Mouse (Mus musculus) CH12.LX (cell line): ENCODE measurements around the gene Gm10837. TPM values are rescaled to one million over a fixed set of nuclear protein-coding genes. Genes with fewer than 3 reads are reported as not detected.

Experiments
- DNase-seq: peaks from one replicate; pipeline ENCODE4 v3.0.0-alpha.2; 2013; ENCODE audit errors: extremely low read depth
- H3K27ac ChIP-seq: 2 replicates; pipeline ENCODE4 v1.5.1; 2012; ENCODE audit warnings: low read depth, mild to moderate bottlenecking, control low read depth, moderate library complexity; ENCODE audit not compliant: insufficient read depth
- H3K27me3 ChIP-seq: replicated peaks from 2 replicates; pipeline ENCODE3; 2012; ENCODE audit warnings: inconsistent platforms
- H3K36me3 ChIP-seq, 2 experiments: replicated peaks in 1 of 2; 2 replicates each; pipeline versions ENCODE3 to v1.6.1; 2012; ENCODE audit warnings: inconsistent platforms in 1 of 2, low read length in 1 of 2, mild to moderate bottlenecking in 1 of 2, mixed read lengths in 1 of 2, moderate library complexity in 1 of 2; ENCODE audit not compliant: control insufficient read depth in 1 of 2, insufficient read depth in 1 of 2
- H3K4me1 ChIP-seq, 2 experiments: 2 replicates each; pipeline ENCODE4 v1.6.1; 2012; ENCODE audit warnings: inconsistent platforms in 1 of 2, moderate library complexity in 1 of 2; ENCODE audit not compliant: insufficient read depth in 2 of 2, control insufficient read depth in 1 of 2
- H3K4me2 ChIP-seq: 2 replicates; pipeline ENCODE4 v1.6.1; 2012; ENCODE audit warnings: low read depth, mild to moderate bottlenecking, control low read depth; ENCODE audit not compliant: poor library complexity, insufficient read depth, severe bottlenecking
- H3K4me3 ChIP-seq, 3 experiments: fragments of 150-350 bp in 1 of 3; sonication (generic) in 1 of 3; replicated peaks in 1 of 3; 2 replicates each; pipeline versions ENCODE3 to v1.5.1; 2011 to 2012; ENCODE audit warnings: low read depth in 2 of 3, low read length in 2 of 3, mild to moderate bottlenecking in 2 of 3, moderate library complexity in 2 of 3, control low read depth in 1 of 3, improper control_type of control experiment in 1 of 3, inconsistent platforms in 1 of 3, mixed read lengths in 1 of 3; ENCODE audit not compliant: poor library complexity in 1 of 3
- H3K79me2 ChIP-seq: replicated peaks from 2 replicates; pipeline ENCODE4 v1.6.1; 2012; ENCODE audit warnings: mild to moderate bottlenecking, moderate library complexity; ENCODE audit not compliant: control insufficient read depth, poor library complexity, insufficient read depth, severe bottlenecking; ENCODE audit errors: extremely low read depth
- H3K9ac ChIP-seq: 2 replicates; pipeline ENCODE4 v1.6.1; 2012; ENCODE audit warnings: low read depth, mild to moderate bottlenecking, control low read depth, moderate library complexity; ENCODE audit not compliant: insufficient read depth
- H3K9me3 ChIP-seq: replicated peaks from 2 replicates; pipeline ENCODE3; 2012; ENCODE audit warnings: low read length, inconsistent platforms, mixed read lengths
- BHLHE40 ChIP-seq: IDR thresholded peaks from 2 replicates; pipeline ENCODE4 v1.6.1; 2011; ENCODE audit warnings: mild to moderate bottlenecking, low read depth, low read length, improper control_type of control experiment
- CHD2 ChIP-seq: IDR thresholded peaks from 2 replicates; pipeline ENCODE4 v1.6.1; 2011; ENCODE audit warnings: low read length, improper control_type of control experiment
- ELF1 ChIP-seq: IDR thresholded peaks from 2 replicates; pipeline ENCODE4 v1.6.1; 2014; ENCODE audit warnings: low read depth, mild to moderate bottlenecking, inconsistent platforms, low read length, improper control_type of control experiment
- ETS1 ChIP-seq: conservative IDR thresholded peaks from 2 replicates; pipeline ENCODE4 v1.6.1; 2012; ENCODE audit warnings: low read depth, mild to moderate bottlenecking, inconsistent platforms, low read length, improper control_type of control experiment, moderate library complexity
- GABPA ChIP-seq: IDR thresholded peaks from 2 replicates; pipeline ENCODE4 v1.6.1; 2012; ENCODE audit warnings: low read depth, low read length, improper control_type of control experiment, inconsistent platforms; ENCODE audit not compliant: insufficient replicate concordance
- IRF4 ChIP-seq: IDR thresholded peaks from 2 replicates; pipeline ENCODE4 v1.6.1; 2014; ENCODE audit warnings: low read depth, mild to moderate bottlenecking, inconsistent platforms, low read length, improper control_type of control experiment
- JUN ChIP-seq: IDR thresholded peaks from 2 replicates; pipeline ENCODE4 v1.6.1; 2011; ENCODE audit warnings: low read depth, mild to moderate bottlenecking, low read length, improper control_type of control experiment, moderate library complexity; ENCODE audit not compliant: insufficient read depth
- JUND ChIP-seq: conservative IDR thresholded peaks from 2 replicates; pipeline ENCODE4 v1.6.1; 2011; ENCODE audit warnings: low read depth, low read length, improper control_type of control experiment
- KAT2A ChIP-seq: IDR thresholded peaks from 2 replicates; pipeline ENCODE4 v1.6.1; 2012; ENCODE audit warnings: low read length, improper control_type of control experiment, inconsistent platforms; ENCODE audit not compliant: insufficient replicate concordance
- MAFK ChIP-seq: IDR thresholded peaks from 2 replicates; pipeline ENCODE4 v1.6.1; 2011; ENCODE audit warnings: low read length, improper control_type of control experiment; ENCODE audit not compliant: insufficient replicate concordance
- MAX ChIP-seq: IDR thresholded peaks from 2 replicates; pipeline ENCODE4 v1.6.1; 2011; ENCODE audit warnings: low read length, improper control_type of control experiment
- MAZ ChIP-seq: IDR thresholded peaks from 2 replicates; pipeline ENCODE4 v1.6.1; 2012; ENCODE audit warnings: low read depth, mild to moderate bottlenecking, inconsistent platforms, low read length, improper control_type of control experiment, moderate library complexity
- MEF2A ChIP-seq: IDR thresholded peaks from 2 replicates; pipeline ENCODE4 v1.6.1; 2014; ENCODE audit warnings: low read depth, mild to moderate bottlenecking, inconsistent platforms, low read length, improper control_type of control experiment, borderline replicate concordance
- MYC ChIP-seq: IDR thresholded peaks from 2 replicates; pipeline ENCODE4 v1.6.1; 2011; ENCODE audit warnings: low read depth, mild to moderate bottlenecking, improper control_type of control experiment, low read length
- NELFE ChIP-seq: IDR thresholded peaks from 2 replicates; pipeline ENCODE4 v1.6.1; 2011; ENCODE audit warnings: low read depth, low read length, improper control_type of control experiment
- PAX5 ChIP-seq: IDR thresholded peaks from 2 replicates; pipeline ENCODE4 v1.6.1; 2012; ENCODE audit warnings: low read length, inconsistent platforms, mixed read lengths
- POLR2AphosphoS2 ChIP-seq: IDR thresholded peaks from 2 replicates; pipeline ENCODE4 v1.6.1; 2011; ENCODE audit warnings: low read depth, low read length, improper control_type of control experiment
- RAD21 ChIP-seq: IDR thresholded peaks from 2 replicates; pipeline ENCODE4 v1.6.1; 2011; ENCODE audit warnings: low read depth, mild to moderate bottlenecking, low read length, improper control_type of control experiment, moderate library complexity
- RCOR1 ChIP-seq: conservative IDR thresholded peaks from 2 replicates; pipeline ENCODE4 v1.6.1; 2012; ENCODE audit warnings: low read depth, mild to moderate bottlenecking, inconsistent platforms, low read length, improper control_type of control experiment
- SIN3A ChIP-seq: IDR thresholded peaks from 2 replicates; pipeline ENCODE4 v1.6.1; 2012; ENCODE audit warnings: low read length, improper control_type of control experiment, inconsistent platforms
- SMC3 ChIP-seq: IDR thresholded peaks from 2 replicates; pipeline ENCODE4 v1.6.1; 2011; ENCODE audit warnings: low read depth, low read length, improper control_type of control experiment
- TBP ChIP-seq: conservative IDR thresholded peaks from 2 replicates; pipeline ENCODE4 v1.6.1; 2011; ENCODE audit warnings: low read depth, low read length, improper control_type of control experiment
- TCF12 ChIP-seq: IDR thresholded peaks from 2 replicates; pipeline ENCODE4 v1.6.1; 2014; ENCODE audit warnings: low read depth, mild to moderate bottlenecking, inconsistent platforms, low read length, improper control_type of control experiment
- UBTF ChIP-seq: IDR thresholded peaks from 2 replicates; pipeline ENCODE4 v1.6.1; 2012; ENCODE audit warnings: low read depth, mild to moderate bottlenecking, inconsistent platforms, low read length, improper control_type of control experiment, moderate library complexity
- USF2 ChIP-seq: conservative IDR thresholded peaks from 2 replicates; pipeline ENCODE4 v1.6.1; 2011; ENCODE audit warnings: low read depth, low read length, improper control_type of control experiment
- ZC3H11A ChIP-seq: IDR thresholded peaks from 2 replicates; pipeline ENCODE4 v1.6.1; 2012; ENCODE audit warnings: low read depth, mild to moderate bottlenecking, inconsistent platforms, low read length, improper control_type of control experiment
- ZKSCAN1 ChIP-seq: IDR thresholded peaks from 2 replicates; pipeline ENCODE4 v1.6.1; 2012; ENCODE audit warnings: low read depth, inconsistent platforms, low read length, improper control_type of control experiment, borderline replicate concordance
- ZMIZ1 ChIP-seq: IDR thresholded peaks from 2 replicates; pipeline ENCODE4 v1.6.1; 2012; ENCODE audit warnings: low read depth, mild to moderate bottlenecking, inconsistent platforms, low read length, improper control_type of control experiment
- ZNF384 ChIP-seq: IDR thresholded peaks from 2 replicates; pipeline ENCODE4 v1.6.1; 2012; ENCODE audit warnings: low read depth, low read length, improper control_type of control experiment, inconsistent platforms
- dilution Hi-C: fragments of 300-500 bp; cut with MboI; formaldehyde crosslinking; loops from 2 replicates; pipeline ENCODE4 v1.14.3; 2020; ENCODE audit warnings: low sequenced_read_pairs; ENCODE audit not compliant: extremely low pct_unique_long_range_greater_than_20kb, extremely low pct_ligation_motif_present
- in situ Hi-C: fragments of 300-500 bp; cut with MboI; formaldehyde crosslinking; loops from 3 replicates; pipeline ENCODE4 v1.14.3; 2019; ENCODE audit warnings: low sequenced_read_pairs, low pct_ligation_motif_present, low pct_unique_long_range_greater_than_20kb, mixed read lengths
- polyA plus RNA-seq: library from polyadenylated mRNA; unstranded; fragments of >175 nt; gene quantifications from 2 replicates; pipeline ENCODE4 v1.2.1, GENCODE M21; 2012; ENCODE audit warnings: low read depth; ENCODE audit not compliant: insufficient read length
- total RNA-seq, 2 experiments: library from RNA; depleted of rRNA; stranded (reverse); fragments of 300-350 nt in 1 of 2; fragments of >200 nt in 1 of 2; gene quantifications; 2 replicates each; pipeline ENCODE4 v1.2.3; 2012 to 2014

Gm10837 gene
- total and polyA plus RNA-seq, 3 experiments, result not detected

- no peak overlapping the region for H3K27ac ChIP-seq
- H3K4me1 ChIP-seq, result peaks cover 0 to 7% of the 10 kb centered on the region in 2 experiments; a peak in 1 of 4 replicates
- dilution Hi-C loops, result no loop called here
- no peak for DNase-seq
- H3K36me3 ChIP-seq, result no peaks in the 10 kb centered on the region
- no peaks in the 10 kb centered on the region for H3K27me3 ChIP-seq
- peak overlapping the region; percentile 34 for H3K4me2 ChIP-seq
- H3K4me3 ChIP-seq, result peak overlapping the region in 1 of 3 experiments; percentile 68
- in situ Hi-C loops, result no loop called here
- no peak overlapping the region for H3K9ac ChIP-seq
- TF ChIP-seq ZC3H11A, result no peak
- no peak for TF ChIP-seq TBP
- no peak for TF ChIP-seq MAZ
- TF ChIP-seq ZMIZ1, result no peak
- no peak for TF ChIP-seq ZNF384
- TF ChIP-seq GABPA, result no peak
- no peak for TF ChIP-seq SIN3A
- TF ChIP-seq CHD2, result no peak
- TF ChIP-seq PAX5, result no peak
- no peak for TF ChIP-seq RAD21
- TF ChIP-seq TCF12, result no peak
- TF ChIP-seq UBTF, result no peak
- TF ChIP-seq RCOR1, result no peak
- no peak for TF ChIP-seq IRF4
- TF ChIP-seq MYC, result no peak
- TF ChIP-seq BHLHE40, result no peak
- TF ChIP-seq POLR2AphosphoS2, result no peak
- no peak for TF ChIP-seq KAT2A
- H3K9me3 ChIP-seq, result peaks cover 6% of the 10 kb centered on the region
- H3K79me2 ChIP-seq, result no peaks in the 10 kb centered on the region; the same call in 1 of the 2 replicates
These were observed 24.4 kb upstream of the Gm10837 start for GRCm38 (mm10) chr14:122465931-122466490.

GRCm38 (mm10) chr14:122466756-122467362 lies 23.5 kb upstream of the Gm10837 start:
- peaks cover 0 to 3% of the 10 kb centered on the region in 2 experiments; a peak in 1 of 4 replicates for H3K4me1 ChIP-seq

More at GRCm38 (mm10) chr14:122466756-122467362, 23.5 kb upstream of the Gm10837 start:
- no peaks in the 10 kb centered on the region; the same call in 1 of the 2 replicates for H3K79me2 ChIP-seq
- TF ChIP-seq JUND (no peak), MAFK (no peak), MAZ (no peak), CHD2 (no peak), SIN3A (no peak), NELFE (no peak), PAX5 (no peak), SMC3 (no peak), ETS1 (no peak), ZKSCAN1 (no peak), ELF1 (no peak), JUN (no peak), MAX (no peak), TBP (no peak), MEF2A (no peak), USF2 (no peak)
- H3K4me2 ChIP-seq, result no peak overlapping the region
- no peaks in the 10 kb centered on the region for H3K36me3 ChIP-seq
- H3K4me3 ChIP-seq, result no peak overlapping the region
- DNase-seq, result no peak
- dilution Hi-C loops (no loop called here), in situ Hi-C loops (no loop called here)
- no peak overlapping the region for H3K27ac ChIP-seq
- no peaks in the 10 kb centered on the region for H3K27me3 ChIP-seq
- H3K9ac ChIP-seq, result no peak overlapping the region
- H3K9me3 ChIP-seq, result peaks cover 6% of the 10 kb centered on the region
